Comparison of ENCODE assay signal across 8 mouse cellular contexts in genomic region chr9:61371755-61372509, GRCm38 (mm10). TPM values are rescaled to one million over a fixed set of nuclear protein-coding genes. Genes with fewer than 3 reads are reported as not detected.
A peak's percentile ranks its signal among the peaks of the same experiment; 100 is the strongest.
DNase-seq lines count a peak whose midpoint lies in the region; ATAC-seq lines count a peak whose summit lies in the region.

TSS of gene Tle3 (plus strand) at chr9:61372366.

- H3K9ac ChIP-seq in hindbrain, embryonic 12.5 days: peak within 1 kb of the TSS; percentile 99

- peaks cover 60% of the 10 kb centered on the region for H3K4me1 ChIP-seq in hindbrain, embryonic 12.5 days

- H3K4me3 ChIP-seq in hindbrain, embryonic 12.5 days: peak within 1 kb of the TSS; percentile 94

- peak within 1 kb of the TSS; percentile 91 for H3K4me2 ChIP-seq in hindbrain, embryonic 12.5 days (replicated peaks)

- peaks cover 10% of the 10 kb centered on the region for H3K27me3 ChIP-seq in hindbrain, embryonic 12.5 days

- peak within 1 kb of the TSS; percentile 95 for H3K27ac ChIP-seq in hindbrain, embryonic 12.5 days

- H3K36me3 ChIP-seq in hindbrain, embryonic 12.5 days: 0 out of 2 replicates have a peak, but pooled peaks cover 6% of the 10 kb centered on the region

- ATAC-seq in hindbrain, embryonic 12.5 days (ENCODE audit: low FRiP score): peak; percentile 63

- WGBS in hindbrain, embryonic 12.5 days: under 1% methylated on average over 35 of the region's 35 CpGs

- peak; percentile 98 for DNase-seq in NIH3T3 (ENCODE audit: low read depth)
- peak; percentile 100 for DNase-seq in cerebellum, postnatal 10 days
- DNase-seq in frontal cortex, postnatal 10 days (ENCODE audit: low spot score in 2 of 2): peak; percentile 98 to 99
- peak; percentile 98 to 99 for DNase-seq in layer of hippocampus, postnatal 14 days (ENCODE audit: low spot score in 2 of 2)
- DNase-seq in lung, postnatal 14 days: peak; percentile 99
- DNase-seq in retina, adult 2 months (ENCODE audit: low read depth, low spot score): peak; percentile 71
- DNase-seq in thymus, postnatal 36 days: peak; percentile 98 to 99

- no peaks in the 10 kb centered on the region for H3K9me3 ChIP-seq in hindbrain, embryonic 12.5 days (replicated peaks)

RNA-seq across cellular contexts. Expression of gene Tle3, which starts in this region (rescaled TPM):
- polyA plus RNA-seq in hindbrain, embryonic 12.5 days (2016; fragmentation: Nextera tagmentation; extraction: Ambion mirVana): 56.3 and 59.9 TPM in 2 replicates
- 10 to 100 TPM; 73.5 to 77.2 TPM for total RNA-seq in layer of hippocampus, postnatal 14 days (2021)

Comparison
In these comparisons a context has a peak if more than half of its experiments do, and no peak if none do; other contexts are left out.
1. Peak in every context shown above with its lines: DNase-seq, ATAC-seq, H3K4me3 ChIP-seq and H3K27ac ChIP-seq.